Mouse (Mus musculus) CH12F3 (cell line): Measurements from ENCODE around the gene Thap8.
"Not testable (repeated sequence)": the region's sequence is repeated elsewhere in the genome, so short reads cannot be mapped to it uniquely, and the experiment has no call there.

Experiments used
- in situ Hi-C: fragments of 300-500 bp; cut with MboI; formaldehyde crosslinking; loops from 2 replicates; pipeline ENCODE4 v1.14.3; 2020; ENCODE audit warnings: low sequenced_read_pairs

The Thap8 gene

GRCm38 (mm10) chr7:30279951-30280669, at the start of gene Thap8, which contains the start of gene Wdr62:
Thap8 (plus strand) TSS chr7:30280094.
Wdr62 (minus strand) TSS chr7:30280419.
- in situ Hi-C loops = no loop called here

- in situ Hi-C loops = no loop called here
Observed at GRCm38 (mm10) chr7:30231328-30231668, 48.6 kb upstream of the Thap8 start.

- in situ Hi-C loops = no loop called here
Observed at GRCm38 (mm10) chr7:30231669-30232454, 48.0 kb upstream of the Thap8 start, which contains the start of the genes Polr2i and Tbcb. Polr2i (plus strand) TSS chr7:30231948. Tbcb (minus strand) TSS chr7:30232272.

GRCm38 (mm10) chr7:30232631-30233148, 47.2 kb upstream of the Thap8 start:
- in situ Hi-C loops = no loop called here

- in situ Hi-C loops = no loop called here
Observed at GRCm38 (mm10) chr7:30233387-30233786, 46.5 kb upstream of the Thap8 start.

- in situ Hi-C loops = no loop called here
Observed at GRCm38 (mm10) chr7:30234276-30234858, 45.5 kb upstream of the Thap8 start.

GRCm38 (mm10) chr7:30235091-30235490, 44.8 kb upstream of the Thap8 start:
- in situ Hi-C loops = no loop called here

- in situ Hi-C loops = no loop called here
Observed at GRCm38 (mm10) chr7:30235625-30236024, 44.3 kb upstream of the Thap8 start, which contains the start of gene Ovol3. Ovol3 (minus strand) TSS chr7:30235725.

- in situ Hi-C loops = not testable (repeated sequence)
Observed at GRCm38 (mm10) chr7:30237374-30237773, 42.5 kb upstream of the Thap8 start.

- in situ Hi-C loops = no loop called here
Observed at GRCm38 (mm10) chr7:30251956-30252954, 27.6 kb upstream of the Thap8 start.

GRCm38 (mm10) chr7:30265041-30265440, 14.9 kb upstream of the Thap8 start:
- in situ Hi-C loops = no loop called here

GRCm38 (mm10) chr7:30265531-30265930, 14.4 kb upstream of the Thap8 start:
- in situ Hi-C loops = no loop called here

GRCm38 (mm10) chr7:30265935-30266334, 14.0 kb upstream of the Thap8 start:
- in situ Hi-C loops = no loop called here

GRCm38 (mm10) chr7:30266780-30267179, 13.1 kb upstream of the Thap8 start:
- in situ Hi-C loops = no loop called here

GRCm38 (mm10) chr7:30269641-30270040, 10.3 kb upstream of the Thap8 start:
- in situ Hi-C loops = no loop called here

- in situ Hi-C loops = no loop called here
Observed at GRCm38 (mm10) chr7:30274383-30274782, 5.5 kb upstream of the Thap8 start.

- in situ Hi-C loops = no loop called here
Observed at GRCm38 (mm10) chr7:30278911-30279310, 983 bp upstream of the Thap8 start.

- in situ Hi-C loops = no loop called here
Observed at GRCm38 (mm10) chr7:30279536-30279935, 358 bp upstream of the Thap8 start.

- in situ Hi-C loops = no loop called here
Observed at GRCm38 (mm10) chr7:30280670-30281138, 810 bp downstream of the Thap8 start.

GRCm38 (mm10) chr7:30281522-30281921, 1.6 kb downstream of the Thap8 start:
- in situ Hi-C loops = no loop called here
